Mouse (Mus musculus) heart, adult 2 months (tissue): ENCODE measurements around the gene Lpar1. TPM values are rescaled to one million over a fixed set of nuclear protein-coding genes. Genes with fewer than 3 reads are reported as not detected.
A peak's percentile ranks its signal among the peaks of the same experiment; 100 is the strongest.

Experiments
- DNase-seq, 2 experiments: peaks; one replicate each; pipeline ENCODE4 v3.0.0; 2021
- H3K27ac ChIP-seq: fragments of 200-600 bp; 2 replicates; pipeline ENCODE4 v1.8.1; 2022
- H3K27me3 ChIP-seq: fragments of 200-500 bp; 2 replicates; pipeline ENCODE4 v1.6.1; 2012; ENCODE audit warnings: mild to moderate bottlenecking, low read length, inconsistent platforms, mixed read lengths; ENCODE audit not compliant: control insufficient read depth, insufficient read depth
- H3K36me3 ChIP-seq: fragments of 200-500 bp; 2 replicates; pipeline ENCODE4 v1.6.1; 2012; ENCODE audit warnings: low read length, inconsistent platforms; ENCODE audit not compliant: control insufficient read depth, insufficient read depth
- H3K4me1 ChIP-seq: fragments of 200-500 bp; 2 replicates; pipeline ENCODE4 v1.6.1; 2011; ENCODE audit warnings: low read length; ENCODE audit not compliant: control insufficient read depth, insufficient read depth
- H3K4me3 ChIP-seq: fragments of 200-600 bp; 2 replicates; pipeline ENCODE4 v1.8.1; 2022
- H3K79me2 ChIP-seq: fragments of 200-500 bp; replicated peaks from 2 replicates; pipeline ENCODE4 v1.6.1; 2012; ENCODE audit warnings: mild to moderate bottlenecking, inconsistent platforms, low read length, moderate library complexity, mixed read lengths; ENCODE audit not compliant: control insufficient read depth, insufficient read depth
- H3K9ac ChIP-seq: fragments of 200-500 bp; 2 replicates; pipeline ENCODE4 v1.6.1; 2012; ENCODE audit warnings: low read depth, mild to moderate bottlenecking, control low read depth, inconsistent platforms, low read length, mixed read lengths
- CTCF ChIP-seq: fragments of 200-600 bp; IDR thresholded peaks from 2 replicates; pipeline ENCODE4 v1.8.1; 2022; ENCODE audit warnings: antibody characterized with exemption, mild to moderate bottlenecking, moderate library complexity
- EP300 ChIP-seq: fragments of 200-500 bp; IDR thresholded peaks from 2 replicates; pipeline ENCODE4 v1.6.1; 2011; ENCODE audit warnings: low read depth, low read length, control low read depth; ENCODE audit not compliant: insufficient read depth
- POLR2A ChIP-seq: fragments of 200-500 bp; IDR thresholded peaks from 2 replicates; pipeline ENCODE4 v1.6.1; 2011; ENCODE audit warnings: mild to moderate bottlenecking, low read depth, low read length, control low read depth; ENCODE audit not compliant: insufficient read depth
- WGBS: fragments of 180-500 bp; shearing (Covaris S2); methylation state at CpG from one replicate; pipeline ENCODE4 v1.1.7; 2018; 5-methylcytosine and 5-hydroxymethylcytosine counted together
- intact Hi-C: fragments of 180-260 bp; cut with DNase I; formaldehyde crosslinking; loops from one replicate; pipeline ENCODE4 v1.15.1; 2025
- microRNA-seq, 2 experiments: library from miRNA; unstranded; fragments of <30 nt; microRNA quantifications; one replicate each; pipeline ENCODE4 v1.2.0; 2021
- polyA plus RNA-seq: library from polyadenylated mRNA; depleted of rRNA; stranded (reverse); fragments of >200 nt; gene quantifications from 2 replicates; pipeline ENCODE4 v1.2.3, GENCODE M21; 2012; rRNA removed
- total RNA-seq, 2 experiments: library from RNA; stranded (reverse); gene quantifications; 2 replicates each; pipeline ENCODE4 v1.2.3; 2021

The Lpar1 gene
- total and polyA plus RNA-seq, 3 experiments: 8.0 to 15.8 (median 10.7) TPM

DNA sequence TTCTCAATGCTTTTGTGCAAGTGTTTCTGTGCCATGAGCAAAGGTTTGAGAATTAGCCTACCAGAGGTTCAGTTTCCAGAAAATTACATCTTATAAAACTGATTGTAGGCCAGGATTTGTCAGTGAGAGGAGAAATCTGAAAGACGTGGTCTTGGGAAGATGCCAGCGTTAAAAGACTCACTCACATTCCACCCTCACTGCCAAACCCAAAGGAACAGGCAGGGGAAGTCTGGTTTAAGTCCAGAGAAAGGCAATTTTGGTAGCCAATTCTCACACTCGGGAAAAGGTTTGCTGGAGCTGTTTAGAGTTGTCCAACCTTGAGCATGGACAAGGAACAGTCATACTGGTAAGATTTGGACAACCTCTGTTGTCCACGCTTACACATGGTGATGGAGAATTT lies 136.4 kb downstream of the Lpar1 start:
- peak in 1 of 2 experiments; percentile 14 for DNase-seq
- intact Hi-C loops: loop anchor here (5.0 to 10.0 kb wide), 2 partner anchors 135 to 143 kb away; partner anchors contain the start of gene Lpar1
- H3K27ac ChIP-seq: no peak overlapping the region
- no peaks in the 10 kb centered on the region; the same call in 1 of the 2 replicates for H3K4me1 ChIP-seq
- WGBS: 32% methylated on average over 4 of the region's 4 CpGs
- H3K9ac ChIP-seq: no peak overlapping the region
- no peak overlapping the region for H3K4me3 ChIP-seq
- H3K79me2 ChIP-seq: no peaks in the 10 kb centered on the region
- no peaks in the 10 kb centered on the region for H3K36me3 ChIP-seq
- no peak for TF ChIP-seq CTCF
- no peak for TF ChIP-seq POLR2A
- TF ChIP-seq EP300: no peak
- no peaks in the 10 kb centered on the region for H3K27me3 ChIP-seq

DNA sequence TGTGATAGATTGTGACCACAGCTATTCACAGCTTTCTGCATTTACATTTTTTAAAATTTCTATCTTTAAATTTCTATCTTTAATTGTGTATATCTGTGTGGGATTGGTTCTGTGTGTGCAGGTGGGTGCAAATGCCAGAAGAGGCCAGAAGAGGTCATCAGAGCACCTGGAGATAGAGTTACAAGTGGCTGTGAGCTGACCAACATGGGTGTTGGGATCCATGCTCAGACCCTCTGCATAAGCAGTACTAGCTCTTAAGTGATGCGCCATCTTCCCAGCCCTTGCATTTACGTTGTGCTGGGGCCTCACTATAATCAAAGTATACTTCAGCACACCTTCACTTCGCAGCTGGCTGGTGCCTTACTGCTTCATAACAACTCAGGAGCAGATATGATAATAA lies 138.2 kb downstream of the Lpar1 start:
- H3K9ac ChIP-seq: no peak overlapping the region
- H3K79me2 ChIP-seq: no peaks in the 10 kb centered on the region
- H3K27ac ChIP-seq: no peak overlapping the region
- no peaks in the 10 kb centered on the region; the same call in 1 of the 2 replicates for H3K4me1 ChIP-seq
- WGBS: 94% methylated on average over 3 of the region's 3 CpGs
- DNase-seq: no peak
- intact Hi-C loops: loop anchor here (5.0 to 10.0 kb wide), 2 partner anchors 137 to 141 kb away; partner anchors contain the start of gene Lpar1
- TF ChIP-seq EP300 (no peak), POLR2A (no peak), CTCF (peak; percentile 35; the same call in 1 of the 2 replicates)
- no peaks in the 10 kb centered on the region for H3K36me3 ChIP-seq
- H3K27me3 ChIP-seq: no peaks in the 10 kb centered on the region
- H3K4me3 ChIP-seq: no peak overlapping the region

DNA sequence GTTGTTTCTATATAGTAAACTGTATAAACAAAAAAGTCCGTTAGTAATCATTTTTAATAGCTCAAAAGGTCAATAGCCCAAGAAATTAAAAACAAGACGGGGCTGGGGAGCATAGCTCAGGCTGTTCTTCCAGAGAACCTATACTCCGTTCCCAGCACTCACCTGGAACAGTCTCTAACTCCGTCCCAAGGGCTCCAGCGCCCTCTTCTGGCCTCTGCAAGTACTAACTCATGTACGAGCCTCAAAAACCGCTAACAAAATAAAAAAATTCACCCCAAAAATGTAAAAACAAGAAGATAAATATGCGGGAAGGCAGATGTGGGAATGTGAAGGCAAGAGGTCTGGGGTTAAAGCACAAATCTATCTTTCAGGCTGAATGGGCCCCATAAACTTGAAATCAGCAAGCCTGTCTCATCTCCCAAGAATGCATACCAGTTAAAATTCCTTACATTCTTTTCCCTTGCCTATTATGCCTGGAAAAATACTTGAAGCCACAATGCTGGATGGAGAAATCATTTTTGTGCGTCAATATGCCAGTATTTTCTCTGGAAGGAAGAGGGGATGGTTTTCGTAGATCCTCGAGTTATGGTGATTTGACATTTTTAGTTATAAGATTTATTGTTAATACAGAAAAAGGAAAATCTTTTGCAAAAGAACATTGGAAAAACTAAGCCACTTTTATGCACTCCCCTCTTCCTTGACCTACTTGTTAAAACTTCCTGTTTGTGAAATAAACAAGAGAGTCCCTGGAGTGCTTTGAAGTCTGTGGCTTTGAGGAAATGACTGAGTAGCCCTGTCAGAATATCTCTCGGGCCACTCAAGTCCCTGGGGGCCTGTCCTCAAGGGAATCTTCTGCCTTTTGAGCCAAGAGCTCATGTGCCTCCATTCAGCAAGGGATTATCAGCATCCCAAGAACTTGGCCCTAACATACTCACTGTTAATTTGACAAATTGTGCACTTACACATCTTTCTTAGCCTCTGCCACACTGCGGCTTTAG lies 140.2 kb downstream of the Lpar1 start:
- no peak overlapping the region for H3K4me3 ChIP-seq
- peak; percentile 63 to 71 for DNase-seq
- no peaks in the 10 kb centered on the region for H3K36me3 ChIP-seq
- 68% methylated on average over 13 of the region's 13 CpGs for WGBS
- no peaks in the 10 kb centered on the region for H3K27me3 ChIP-seq
- peak overlapping the region; percentile 36 for H3K27ac ChIP-seq
- TF ChIP-seq EP300: no peak
- TF ChIP-seq POLR2A: no peak
- TF ChIP-seq CTCF: peak; percentile 43
- intact Hi-C loops: loop anchor here (10.0 kb wide), 1 partner anchor 139 kb away; no protein-coding TSS in a partner anchor
- H3K9ac ChIP-seq: no peak overlapping the region
- H3K4me1 ChIP-seq: no peaks in the 10 kb centered on the region; the same call in 1 of the 2 replicates
- no peaks in the 10 kb centered on the region for H3K79me2 ChIP-seq

DNA sequence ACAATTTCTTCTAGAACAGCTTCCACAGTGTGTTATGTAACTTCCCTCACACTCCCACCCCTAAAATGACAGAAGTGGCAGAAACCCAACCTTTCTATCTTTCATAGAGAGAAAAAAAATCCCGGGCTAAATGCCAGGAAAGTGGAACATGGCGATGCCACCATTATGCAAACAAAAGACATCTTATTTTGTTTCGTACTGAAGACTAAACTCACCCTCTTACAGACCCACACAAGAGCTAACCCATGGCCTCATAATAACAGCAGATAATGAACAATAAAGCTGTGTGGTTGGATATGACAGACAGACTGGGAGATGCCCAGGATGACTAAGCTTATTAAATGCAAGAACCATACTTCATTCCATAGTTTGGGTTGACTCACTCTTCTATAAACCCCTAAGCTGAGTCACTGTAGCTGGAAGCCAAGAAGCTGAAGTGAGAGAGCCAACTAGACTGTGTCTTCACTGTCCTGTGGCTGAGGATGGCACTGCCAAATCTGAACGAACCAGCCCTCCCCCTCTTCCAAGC lies 151.7 kb downstream of the Lpar1 start:
- no peaks in the 10 kb centered on the region for H3K36me3 ChIP-seq
- 55% methylated on average over 4 of the region's 4 CpGs for WGBS
- peaks cover 1% of the 10 kb centered on the region; the same call in 1 of the 2 replicates for H3K4me1 ChIP-seq
- TF ChIP-seq CTCF (no peak), POLR2A (no peak), EP300 (no peak)
- DNase-seq: no peak
- H3K79me2 ChIP-seq: no peaks in the 10 kb centered on the region
- H3K27ac ChIP-seq: no peak overlapping the region
- intact Hi-C loops: no loop called here
- no peaks in the 10 kb centered on the region for H3K27me3 ChIP-seq
- H3K4me3 ChIP-seq: no peak overlapping the region
- H3K9ac ChIP-seq: no peak overlapping the region

DNA sequence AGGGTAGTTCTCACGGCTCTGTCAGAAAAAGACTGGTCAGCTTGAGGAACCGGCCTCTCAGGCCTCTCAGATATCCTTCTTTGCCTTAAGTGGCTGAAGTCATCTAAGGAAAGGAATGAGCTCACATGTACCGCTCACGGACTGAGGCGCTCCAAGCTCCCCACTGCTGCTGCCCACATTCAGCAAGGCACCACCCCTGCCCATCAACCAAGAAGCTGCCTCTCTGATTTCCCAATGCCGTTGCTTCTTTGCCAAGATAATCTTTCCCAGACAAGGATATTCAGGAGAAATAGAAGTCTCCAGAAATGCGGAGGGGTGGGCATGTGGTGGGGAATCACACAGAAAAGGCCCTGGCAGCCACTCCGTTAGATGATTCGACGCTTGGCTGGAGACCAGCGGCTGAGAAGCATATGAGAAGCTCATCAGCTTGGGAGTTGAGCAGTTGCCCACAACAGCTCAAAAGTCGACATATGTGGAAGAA lies 152.8 kb downstream of the Lpar1 start:
- Histone ChIP-seq H3K4me3 (no peak overlapping the region), H3K79me2 (no peaks in the 10 kb centered on the region), H3K4me1 (peaks cover 1% of the 10 kb centered on the region; the same call in 1 of the 2 replicates), H3K36me3 (no peaks in the 10 kb centered on the region), H3K9ac (no peak overlapping the region), H3K27me3 (no peaks in the 10 kb centered on the region), H3K27ac (no peak overlapping the region)
- DNase-seq: peak; percentile 41 to 52
- intact Hi-C loops: no loop called here
- TF ChIP-seq POLR2A: no peak
- TF ChIP-seq EP300: no peak
- TF ChIP-seq CTCF: no peak
- 74% methylated on average over 12 of the region's 12 CpGs for WGBS

Small RNA genes within 50 kb of the gene (microRNA-seq; reads per million reads assigned to microRNA genes)
- gene Mir3095: 0 to 0.56 reads per million in 2 experiments

Other genes starting within 250 kb of the Lpar1 start
- under 1 TPM in 1 of 2 experiments, not detected in 1; 0.09 TPM for gene Olfr267, start 233.8 kb upstream of the Lpar1 start, total RNA-seq
- gene Olfr267, start 233.8 kb upstream of the Lpar1 start, polyA plus RNA-seq: 0.23 TPM in 1 of 2 replicates, not detected in the other